Mouse (Mus musculus) liver, postnatal 0 days (tissue): ENCODE data around the gene Casz1.

Experiments
- CTCF ChIP-seq: sonication (generic); IDR thresholded peaks from 2 replicates; pipeline ENCODE4 v1.5.1; 2016; ENCODE audit warnings: antibody characterized with exemption, low read depth
- EP300 ChIP-seq: IDR thresholded peaks from 2 replicates; pipeline ENCODE4 v1.6.1; 2016; ENCODE audit warnings: antibody characterized with exemption, low read depth, mild to moderate bottlenecking

GRCm38 (mm10) chr4:148806836-148807235 is 2.6 kb downstream of the Casz1 start:
- no peak for TF ChIP-seq EP300
- no peak for TF ChIP-seq CTCF
